Mouse (Mus musculus) G1E (cell line): Measurements from ENCODE around the gene Foxs1.

Source experiments
- CTCF ChIP-seq: IDR thresholded peaks from 2 replicates; pipeline ENCODE4 v1.5.1; 2012; ENCODE audit warnings: low read depth, low read length, inconsistent platforms, mixed read lengths
- GATA1 ChIP-seq: IDR thresholded peaks from 2 replicates; pipeline ENCODE4 v1.6.1; 2012; ENCODE audit warnings: borderline replicate concordance, low read length, inconsistent platforms, mixed read lengths
- GATA2 ChIP-seq: IDR thresholded peaks from 2 replicates; pipeline ENCODE4 v1.6.1; 2012; ENCODE audit warnings: low read depth, low read length, inconsistent platforms, borderline replicate concordance
- POLR2AphosphoS5 ChIP-seq: IDR thresholded peaks from 2 replicates; pipeline ENCODE4 v1.6.1; 2012; ENCODE audit warnings: low read depth, low read length, inconsistent platforms; ENCODE audit not compliant: insufficient replicate concordance
- TAL1 ChIP-seq: conservative IDR thresholded peaks from 2 replicates; pipeline ENCODE4 v1.6.1; 2012; ENCODE audit warnings: low read depth, low read length, inconsistent platforms, mixed read lengths

- TF ChIP-seq CTCF (no peak), POLR2AphosphoS5 (no peak), TAL1 (no peak), GATA1 (no peak), GATA2 (no peak)
Measured at GRCm38 (mm10) chr2:152941776-152942175, 8.8 kb upstream of the Foxs1 start.
